Mouse (Mus musculus) retina, postnatal 7 days (tissue): ENCODE data around the gene Steap1.

Experiments used
- DNase-seq: peaks from one replicate; pipeline ENCODE4 v3.0.0-alpha.2; 2012; ENCODE audit warnings: low read depth, low spot score

Steap1 gene

DNA sequence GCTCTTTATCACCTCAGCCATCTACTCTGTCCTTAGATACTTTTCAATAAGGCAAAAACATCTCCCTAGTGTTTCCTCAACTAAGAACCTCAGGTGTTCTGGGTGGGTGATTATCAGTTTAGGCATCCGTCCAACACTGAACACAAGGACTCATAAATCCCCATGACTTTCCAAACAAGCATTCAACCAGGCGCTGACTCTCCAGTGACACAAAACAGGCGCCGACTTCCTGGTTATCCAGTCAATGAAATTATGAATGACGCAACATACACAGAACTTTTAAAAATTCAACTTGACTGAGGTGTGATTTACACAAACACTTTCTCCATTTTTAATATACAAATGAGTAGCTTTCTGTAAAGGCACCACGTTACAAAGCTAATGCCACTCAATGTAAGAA lies 60.9 kb downstream of the Steap1 start:
- DNase-seq = no peak

DNA sequence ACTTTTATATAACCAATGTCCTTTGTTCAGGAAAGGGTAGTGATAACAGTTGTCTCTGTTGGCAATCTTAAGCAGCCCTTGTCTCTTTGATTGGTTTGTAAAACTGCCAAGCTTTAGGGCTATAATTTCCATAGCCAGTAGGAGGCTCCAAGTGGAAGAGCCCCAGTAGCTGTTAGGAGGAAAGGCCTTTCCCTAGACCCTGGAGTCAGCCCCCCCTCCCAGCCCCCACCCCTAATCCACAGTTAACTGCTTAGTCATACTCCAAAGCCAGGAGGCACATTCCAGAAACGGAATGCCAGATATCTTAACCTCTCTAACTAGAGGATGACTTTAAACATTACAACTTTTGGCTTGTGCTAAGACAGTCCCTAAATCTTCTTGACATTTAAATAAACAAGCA lies 62.2 kb downstream of the Steap1 start:
- no peak for DNase-seq
